Mouse (Mus musculus) T-helper 17 cell (primary cell): ENCODE data around the gene Tspan14.

Source experiments
- in situ Hi-C, 2 experiments: fragments of 300-600 bp; cut with MboI, MseI; formaldehyde crosslinking; loops; 1 replicate in 1 of 2; 2 replicates in 1 of 2; pipeline ENCODE4 v1.15.1; 2025; ENCODE audit warnings: high pct_unique_total_duplicates in 2 of 2

The Tspan14 gene

DNA sequence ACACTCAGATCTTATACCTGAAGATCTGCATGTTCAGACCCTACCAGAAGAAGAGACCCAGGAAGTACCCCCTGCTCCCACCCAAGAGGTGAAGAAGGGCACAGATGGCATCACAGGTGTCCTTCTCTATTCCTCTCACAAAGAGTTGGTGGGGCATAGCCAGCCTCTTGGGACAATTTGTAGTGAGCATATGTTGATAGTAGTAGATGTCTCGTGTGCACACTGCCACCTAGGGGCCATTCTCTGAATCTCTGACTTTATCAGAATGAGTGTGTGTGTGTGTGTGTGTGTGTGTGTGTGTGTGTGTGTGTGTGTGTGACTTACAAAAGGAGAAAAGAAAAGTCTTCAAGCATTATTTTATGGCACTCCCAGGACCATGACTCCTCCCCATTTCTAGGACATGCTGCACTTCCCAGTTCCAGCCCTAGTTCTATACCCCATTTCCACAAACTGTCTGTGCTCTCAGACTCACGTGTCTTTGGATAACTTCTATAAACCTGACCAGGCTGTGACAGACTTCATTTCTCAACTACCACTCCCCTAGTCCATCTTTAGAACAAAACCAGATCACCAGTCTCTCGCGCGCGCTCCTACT, 8.6 kb upstream of the Tspan14 start:
- in situ Hi-C loops = loop anchor here in 1 of 2 experiments (5.0 kb wide), 2 partner anchors 57 to 183 kb away; no protein-coding TSS in a partner anchor

DNA sequence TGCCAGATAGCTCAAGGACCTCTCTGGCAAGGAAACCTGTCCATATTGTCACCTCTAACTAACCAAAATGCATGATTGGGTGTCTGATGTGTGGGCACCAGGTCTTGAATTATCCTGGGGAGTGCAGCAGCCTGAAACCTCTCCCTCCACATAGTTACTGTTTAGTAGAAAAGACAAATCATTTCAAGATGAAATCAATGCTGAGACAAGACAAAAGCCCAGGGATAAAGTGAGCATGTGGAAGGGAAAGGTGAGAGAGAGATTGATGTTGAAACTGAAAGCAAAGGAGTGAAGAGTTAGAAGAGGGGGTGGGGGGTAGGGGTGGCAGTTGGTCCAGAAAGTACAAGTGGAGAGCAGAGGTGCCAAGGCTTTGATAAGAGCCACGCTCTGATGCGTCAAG, 1.4 kb upstream of the Tspan14 start:
- in situ Hi-C loops = no loop called here

DNA sequence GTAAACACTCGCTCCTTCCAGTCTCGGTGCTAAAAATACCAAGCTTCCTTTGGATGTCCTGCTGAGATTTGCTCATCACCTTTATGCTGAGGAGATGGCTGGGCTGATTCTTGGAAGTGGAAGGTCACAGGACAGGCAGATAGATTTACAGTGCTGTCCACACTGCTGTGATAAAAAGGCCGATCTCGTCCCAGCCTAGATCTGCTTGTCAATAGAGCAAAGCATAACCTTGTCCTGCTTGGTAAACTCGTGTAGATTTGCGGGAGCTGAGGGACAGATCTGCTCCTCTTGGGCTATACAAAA, 942 bp upstream of the Tspan14 start:
- in situ Hi-C loops = no loop called here

DNA sequence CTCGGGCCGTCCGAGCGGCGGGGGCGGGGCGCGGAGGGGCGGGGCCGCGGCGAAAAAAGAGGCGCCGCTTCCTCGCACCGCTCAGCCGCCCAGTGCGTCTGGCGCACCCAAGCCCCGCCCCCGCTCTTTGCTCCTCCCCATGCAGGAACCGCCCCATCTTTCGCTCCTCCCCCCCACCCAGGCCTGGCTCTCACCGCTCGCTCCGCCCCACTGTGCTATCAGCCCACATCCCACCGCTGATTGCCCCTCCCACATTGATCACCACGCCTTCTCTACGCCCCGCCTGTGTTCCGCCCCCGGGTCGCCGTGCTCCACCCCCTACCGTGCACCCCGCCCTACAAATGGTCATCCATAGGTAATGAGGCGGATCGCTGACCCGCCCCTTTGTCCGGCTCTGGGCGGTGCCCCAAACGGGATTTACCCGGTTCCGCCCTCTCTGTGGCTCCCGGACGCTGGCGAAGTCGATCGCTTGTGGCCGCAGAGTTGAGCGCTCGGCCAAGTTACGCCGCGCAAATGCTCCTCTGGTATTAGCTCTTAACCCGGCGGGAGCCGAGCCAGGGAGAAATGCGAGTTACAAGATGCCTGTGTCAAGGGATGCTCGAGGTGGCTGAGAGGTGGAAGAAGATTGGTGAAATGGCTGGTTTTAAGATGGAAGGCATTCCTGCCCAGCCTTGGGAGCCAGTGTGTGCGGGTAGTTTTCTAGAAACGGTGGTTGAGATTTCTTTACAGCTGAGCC, 423 bp upstream of the Tspan14 start:
- in situ Hi-C loops = no loop called here

DNA sequence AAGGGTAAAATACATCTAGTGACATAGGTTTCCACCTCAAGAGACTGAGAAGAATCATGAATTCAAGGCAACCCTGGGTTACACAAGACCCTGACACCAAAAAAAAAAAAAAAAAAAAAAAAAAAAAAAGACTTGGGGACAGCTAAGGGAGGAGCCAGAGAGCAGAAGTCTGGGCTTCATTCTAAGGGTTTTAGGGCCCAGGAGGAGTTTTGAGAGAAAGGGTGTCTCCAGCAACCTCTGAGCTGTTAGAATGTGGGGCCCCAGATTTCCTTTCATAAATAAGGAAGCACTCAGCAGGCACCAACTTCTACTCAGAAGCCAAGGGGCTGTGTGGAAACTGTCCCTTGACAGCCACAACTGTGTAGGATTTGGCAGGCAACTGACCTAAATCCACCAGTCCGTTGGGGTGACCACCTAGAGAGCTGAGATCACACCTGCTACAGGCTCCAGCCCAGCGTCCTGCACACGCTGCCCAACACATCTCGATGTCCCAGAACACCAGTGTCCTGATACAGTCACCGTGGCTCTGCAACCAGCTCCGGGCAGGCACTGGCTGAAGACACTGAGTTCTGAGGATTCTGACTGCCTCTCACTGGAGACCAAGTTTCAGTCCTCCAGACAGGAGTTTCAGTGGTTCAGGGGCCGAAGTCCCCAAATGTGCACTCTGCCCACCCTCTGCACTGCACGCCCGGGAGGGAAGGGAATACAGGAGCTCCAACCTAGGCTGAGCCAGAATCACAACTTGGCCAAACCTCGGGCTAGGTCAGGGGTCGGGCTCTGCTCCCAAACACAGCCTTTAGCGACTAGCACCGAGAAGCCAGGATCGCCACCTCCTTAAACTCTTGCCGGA, 875 bp downstream of the Tspan14 start:
- in situ Hi-C loops = no loop called here

DNA sequence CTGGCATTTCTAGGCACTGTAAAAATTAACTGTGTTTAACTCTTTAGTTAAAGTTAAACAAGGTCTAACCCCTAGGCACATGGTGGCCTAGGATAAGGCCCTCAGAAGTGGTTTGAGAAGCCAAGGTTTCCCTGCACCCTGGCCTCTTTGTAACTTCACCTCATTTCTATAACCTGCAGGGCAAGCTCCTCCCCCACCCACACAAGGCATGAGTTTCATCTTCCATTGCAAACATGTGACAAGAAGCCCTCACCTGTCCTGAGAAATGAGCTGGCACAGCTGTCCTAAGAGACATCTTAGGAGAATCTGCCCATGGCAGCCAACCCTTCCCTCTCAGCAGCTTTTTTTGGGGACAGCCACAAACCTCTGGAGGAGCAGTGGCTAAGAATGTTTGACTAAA, 1.7 kb downstream of the Tspan14 start:
- in situ Hi-C loops = no loop called here

DNA sequence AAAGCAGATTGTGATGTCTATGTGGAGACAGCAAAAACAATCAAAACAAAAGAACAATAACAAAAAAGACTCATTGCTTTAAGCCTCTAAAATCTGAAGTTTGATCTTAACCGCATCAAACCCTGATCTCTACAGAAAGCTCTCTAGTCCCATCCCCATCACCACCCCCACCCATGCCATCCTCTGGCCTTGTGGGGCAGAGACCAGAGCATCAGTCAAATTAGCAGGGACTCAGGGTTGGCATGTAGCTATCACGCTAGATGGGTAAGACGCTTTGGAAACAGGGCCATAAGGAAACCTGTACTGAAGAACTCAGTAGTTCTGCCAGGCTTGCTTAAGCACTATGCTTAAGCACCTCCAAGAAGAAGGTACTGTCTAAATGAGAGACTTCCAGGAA, 2.4 kb downstream of the Tspan14 start:
- in situ Hi-C loops = no loop called here

DNA sequence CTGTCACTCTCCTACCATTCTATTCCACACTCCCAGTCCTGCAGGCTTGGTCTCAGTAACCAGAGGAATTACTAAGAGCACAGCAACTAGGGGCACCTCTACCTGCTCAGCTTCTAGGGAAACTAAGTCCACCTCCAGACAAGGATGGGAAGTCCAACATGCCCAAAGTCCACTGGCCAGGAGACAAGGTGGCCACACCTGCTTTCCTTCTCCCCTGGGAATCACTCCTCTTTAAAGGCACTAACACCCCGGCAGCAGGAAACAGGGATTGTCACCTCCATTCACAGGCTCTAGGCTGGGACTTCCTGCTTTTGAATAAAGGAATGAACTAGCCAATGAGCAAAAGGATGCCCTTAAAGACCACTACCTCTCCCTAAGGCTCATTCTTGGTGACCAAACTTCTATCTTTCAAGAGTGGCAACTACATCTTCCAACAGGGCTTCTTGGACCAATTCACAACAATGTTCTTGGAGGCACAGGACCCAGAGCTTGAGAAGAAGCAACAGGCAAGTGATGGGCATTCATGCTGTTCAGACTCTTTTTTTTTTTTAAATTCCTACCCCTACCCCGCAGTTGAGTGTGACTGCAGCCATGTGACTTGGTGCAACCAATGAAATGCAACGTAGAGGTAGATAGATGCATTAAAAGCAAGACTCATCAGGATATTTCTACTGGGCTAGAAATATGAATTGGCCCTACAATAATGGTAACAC, 3.0 kb downstream of the Tspan14 start:
- in situ Hi-C loops = no loop called here

DNA sequence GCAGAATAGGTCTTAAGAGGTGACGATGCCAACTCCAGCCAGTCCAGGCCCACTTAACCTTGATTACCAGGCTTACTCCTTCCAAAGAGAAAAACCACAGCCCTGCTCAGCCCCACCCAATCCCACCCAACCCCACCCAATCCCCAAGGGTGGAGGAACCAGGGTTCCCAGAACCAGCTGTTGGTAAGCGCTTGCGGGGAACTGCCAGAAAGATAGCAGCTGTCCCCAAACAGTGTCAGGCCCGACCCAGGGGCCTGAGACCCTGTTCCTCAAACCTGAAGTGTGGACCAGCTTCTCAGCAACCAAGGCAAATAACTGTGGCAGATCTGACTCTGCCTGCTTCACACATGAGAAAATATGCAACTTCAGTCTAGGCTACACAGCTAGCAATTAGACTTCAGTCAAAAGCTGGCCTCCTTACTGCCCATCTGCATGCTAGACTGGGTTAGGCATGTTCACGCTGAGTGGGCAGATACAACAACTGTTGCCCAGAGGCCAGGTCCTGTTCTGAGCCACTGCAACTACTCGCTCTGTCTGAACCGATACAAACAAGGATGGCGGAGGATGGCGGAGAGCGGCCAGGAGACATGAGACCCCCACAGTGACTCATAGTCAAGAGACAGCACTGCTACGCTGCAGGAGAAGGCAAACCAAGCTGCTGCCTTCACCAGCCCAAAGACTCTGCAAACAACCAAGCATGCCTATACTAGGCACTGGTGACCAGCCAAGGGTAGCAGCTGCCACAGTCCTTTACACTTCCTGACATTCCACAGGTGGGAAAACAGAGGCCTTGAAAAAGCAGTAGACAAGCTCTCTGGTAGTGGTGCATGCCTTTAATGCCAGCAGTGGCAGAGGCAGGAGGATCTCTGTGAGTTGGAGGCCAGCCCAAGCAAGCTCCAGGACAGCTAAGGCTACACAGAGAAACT, 4.0 kb downstream of the Tspan14 start:
- in situ Hi-C loops = no loop called here

DNA sequence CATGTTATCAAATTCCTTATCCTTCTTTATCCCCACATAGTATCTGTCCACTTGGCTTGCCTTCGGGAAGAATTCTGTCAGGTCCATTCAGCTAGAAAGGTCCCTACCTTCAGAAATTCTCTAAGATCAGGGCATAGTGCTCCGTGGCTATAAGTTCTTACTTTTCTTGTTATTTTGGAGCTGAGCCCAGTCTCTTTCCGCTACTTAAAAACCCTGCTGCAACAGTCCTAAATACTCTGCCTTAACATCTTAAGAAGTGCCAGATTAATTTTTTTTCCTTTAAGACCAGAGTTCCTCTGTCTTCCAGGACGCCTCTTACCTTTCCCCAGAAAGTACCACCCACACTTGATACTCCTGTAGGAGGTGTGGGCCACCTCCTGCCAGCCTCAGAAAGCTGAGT, 6.4 kb downstream of the Tspan14 start:
- in situ Hi-C loops = no loop called here

DNA sequence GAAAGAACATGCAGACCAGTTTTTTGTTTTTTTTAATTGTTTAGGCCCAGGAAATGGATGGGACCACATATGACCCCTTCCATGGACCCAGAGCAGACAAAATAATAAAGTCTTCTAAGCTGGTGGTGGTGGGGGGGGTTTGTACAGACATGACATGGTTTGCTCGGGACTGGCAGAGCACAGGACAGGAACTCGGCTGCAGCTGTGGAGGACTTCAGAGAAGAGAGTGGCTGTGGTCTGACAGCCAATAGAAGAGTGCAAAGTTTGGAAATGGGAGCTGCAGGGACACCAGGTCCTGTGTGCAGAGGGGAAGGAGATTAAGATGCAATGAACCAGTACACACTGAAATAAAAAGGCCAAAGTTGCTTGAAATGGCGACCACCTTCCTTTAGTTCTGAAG, 7.0 kb downstream of the Tspan14 start:
- in situ Hi-C loops = no loop called here

DNA sequence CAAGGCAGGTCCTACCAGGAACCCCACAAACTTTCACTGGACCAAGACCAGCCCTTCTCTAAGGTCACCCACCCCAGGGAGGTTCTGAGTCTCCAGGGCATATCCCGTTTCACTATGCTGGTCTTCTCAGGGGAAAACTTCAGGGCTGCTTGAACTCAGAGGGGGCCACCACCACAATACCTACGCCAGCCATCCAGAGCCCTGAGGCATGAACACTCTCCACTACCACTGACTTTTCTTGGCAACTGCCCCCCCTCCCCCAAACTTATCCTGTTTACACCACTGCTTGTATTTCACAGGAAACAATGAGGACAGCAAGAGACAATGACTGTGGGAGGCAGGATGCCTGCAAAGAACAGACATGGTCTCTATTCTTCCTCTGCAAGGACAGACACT, 7.6 kb downstream of the Tspan14 start:
- in situ Hi-C loops = no loop called here

DNA sequence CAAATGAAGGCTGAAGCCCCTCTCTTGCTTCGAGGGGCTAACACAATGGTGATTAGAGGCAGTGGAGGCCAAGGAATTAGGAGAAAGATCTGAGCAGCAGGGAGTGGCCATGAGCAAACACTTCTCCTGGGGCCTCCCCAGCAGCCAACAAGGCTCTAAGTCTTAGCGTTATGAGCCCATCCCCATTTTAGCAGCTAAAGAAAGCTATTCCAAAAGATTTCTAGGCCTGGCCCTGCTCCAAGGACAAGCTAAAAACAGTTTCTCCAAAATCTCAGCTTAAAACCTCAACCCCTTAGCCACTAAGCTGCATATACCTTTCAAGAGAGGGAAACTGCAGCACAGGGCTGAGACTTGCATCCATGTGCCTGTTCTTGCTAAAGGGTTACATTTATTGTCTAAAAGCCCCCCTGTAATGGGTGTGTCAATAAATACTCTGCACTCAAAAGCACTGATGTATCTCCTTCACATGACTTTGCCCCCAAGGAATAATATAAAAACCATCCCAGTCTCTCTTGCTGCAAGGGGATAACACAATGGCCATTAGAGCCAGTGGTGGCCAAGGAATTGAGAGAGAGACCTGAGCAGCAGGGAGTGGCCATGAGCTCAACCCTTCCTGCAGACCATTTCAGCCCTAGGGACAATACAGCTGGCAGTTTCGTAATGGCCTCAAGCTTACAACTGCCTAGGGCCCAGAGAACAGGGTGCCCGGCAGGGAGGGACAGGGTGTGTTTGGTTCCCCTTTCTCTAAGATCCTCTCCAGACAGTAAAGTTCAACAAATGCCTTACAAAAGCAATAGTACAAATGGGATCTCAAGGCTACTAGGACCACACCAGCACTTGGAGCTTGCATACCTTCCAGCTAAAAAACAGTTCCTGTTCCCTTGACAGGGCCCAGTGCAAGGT, 8.3 kb downstream of the Tspan14 start:
- in situ Hi-C loops = no loop called here

DNA sequence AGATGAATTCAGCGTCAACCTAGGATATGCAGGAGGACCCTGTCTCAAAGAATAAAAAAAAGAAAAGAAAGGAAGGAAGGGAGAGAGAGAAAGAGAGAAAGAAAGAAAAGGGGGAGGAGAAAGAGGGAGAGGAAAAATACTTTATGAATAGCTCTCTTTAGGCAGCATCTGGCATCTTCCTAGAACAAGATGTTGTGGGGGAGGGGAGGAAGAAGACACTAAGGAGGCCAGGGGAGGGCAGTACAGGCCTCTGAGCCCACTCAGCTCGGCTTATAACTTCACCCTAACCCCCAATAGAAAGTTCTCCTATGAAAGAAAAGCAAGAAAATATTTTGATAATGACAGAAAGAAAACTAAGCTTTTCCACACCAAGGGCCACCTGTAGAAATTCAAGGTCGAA, 9.0 kb downstream of the Tspan14 start:
- in situ Hi-C loops = no loop called here

DNA sequence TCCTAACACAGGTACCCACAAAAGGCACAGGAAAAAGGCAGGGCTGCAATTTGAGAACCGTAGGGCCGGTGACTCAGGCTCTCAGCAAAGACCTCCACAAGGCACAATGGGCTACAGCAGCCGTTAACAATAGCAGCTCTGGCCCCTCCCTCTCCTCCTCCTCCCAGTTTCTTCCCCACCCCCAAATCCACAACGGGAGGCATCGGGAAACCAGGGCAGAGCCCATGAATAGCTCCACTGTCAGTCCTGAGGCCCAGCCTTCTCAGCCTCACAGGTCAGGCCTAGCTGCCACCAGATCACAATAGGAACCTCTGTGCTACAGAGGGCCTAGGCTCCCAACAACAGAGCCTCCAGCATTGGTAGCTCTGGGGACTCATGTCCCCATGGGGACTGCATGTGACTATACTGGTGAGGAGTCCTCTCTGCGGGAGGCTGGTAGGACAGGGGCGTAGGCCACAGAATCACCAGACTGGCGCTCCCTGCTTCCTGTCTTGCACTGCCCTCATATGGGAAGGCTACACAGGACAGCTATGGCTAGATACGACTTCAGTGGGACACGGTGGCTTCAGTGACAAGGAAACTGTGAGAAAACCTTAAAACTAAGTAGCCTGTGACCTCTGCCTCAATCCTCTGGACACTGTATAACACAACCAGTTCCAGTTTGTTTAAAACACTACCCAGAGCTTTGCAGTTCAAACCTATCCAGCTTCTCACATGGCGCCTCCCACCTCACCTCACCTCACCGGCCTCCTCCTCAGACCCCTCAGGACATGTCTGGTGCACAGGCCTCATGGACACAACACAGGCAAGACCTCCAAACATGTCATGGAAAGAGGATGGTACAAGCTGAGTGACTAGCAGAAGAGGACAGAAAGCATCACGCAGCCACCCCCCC, 10.1 kb downstream of the Tspan14 start:
- in situ Hi-C loops = no loop called here

DNA sequence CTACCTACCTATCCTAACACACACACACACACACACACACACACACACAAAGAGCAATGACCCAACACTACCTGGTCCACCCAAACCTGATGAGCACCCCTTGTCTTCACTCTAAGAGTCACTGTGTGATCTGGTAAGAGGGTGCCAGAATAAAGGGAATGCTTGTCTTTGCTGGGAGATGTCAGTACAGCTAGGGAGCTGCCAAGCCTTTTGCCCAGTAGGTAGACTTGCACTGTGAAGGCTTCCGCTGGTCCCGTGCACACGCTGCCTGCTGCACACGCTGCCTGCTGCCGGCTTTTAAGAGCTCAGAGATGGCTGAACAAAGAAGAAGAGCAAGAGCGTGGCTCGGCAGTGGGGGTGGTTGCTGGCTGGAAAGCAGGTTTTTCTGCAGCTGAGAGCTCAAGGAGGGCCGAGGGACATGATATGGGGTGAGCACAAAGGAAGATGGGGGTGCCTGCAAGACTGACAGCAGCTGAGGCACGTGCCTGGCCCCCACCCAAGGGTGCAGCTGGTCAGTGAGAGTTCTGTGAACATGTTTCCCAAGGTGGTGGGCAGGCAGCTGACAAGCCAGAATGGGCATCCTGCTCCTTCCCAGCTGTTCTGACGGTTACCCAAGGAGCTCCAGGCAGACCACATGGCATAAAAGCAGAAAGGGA, 10.9 kb downstream of the Tspan14 start:
- in situ Hi-C loops = no loop called here

DNA sequence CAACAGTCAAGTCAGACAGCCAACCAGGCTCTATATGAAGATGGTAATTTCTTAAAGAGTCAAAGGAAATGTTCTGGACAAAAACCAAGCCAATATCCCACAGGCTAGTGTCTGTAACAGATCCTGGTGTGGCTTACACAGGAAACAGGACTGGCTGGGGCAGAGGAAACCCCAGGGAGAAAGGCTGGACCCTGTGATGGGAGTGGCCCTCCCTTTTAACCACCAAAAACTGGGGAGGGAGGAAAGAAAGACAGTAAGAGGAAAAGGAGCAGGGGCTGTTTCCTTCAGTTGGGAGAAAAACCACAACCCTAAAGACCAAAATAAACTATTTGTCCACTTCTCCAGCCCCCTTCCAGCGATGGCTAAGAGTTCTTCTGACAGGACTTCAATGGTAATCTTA, 11.5 kb downstream of the Tspan14 start:
- in situ Hi-C loops = no loop called here

DNA sequence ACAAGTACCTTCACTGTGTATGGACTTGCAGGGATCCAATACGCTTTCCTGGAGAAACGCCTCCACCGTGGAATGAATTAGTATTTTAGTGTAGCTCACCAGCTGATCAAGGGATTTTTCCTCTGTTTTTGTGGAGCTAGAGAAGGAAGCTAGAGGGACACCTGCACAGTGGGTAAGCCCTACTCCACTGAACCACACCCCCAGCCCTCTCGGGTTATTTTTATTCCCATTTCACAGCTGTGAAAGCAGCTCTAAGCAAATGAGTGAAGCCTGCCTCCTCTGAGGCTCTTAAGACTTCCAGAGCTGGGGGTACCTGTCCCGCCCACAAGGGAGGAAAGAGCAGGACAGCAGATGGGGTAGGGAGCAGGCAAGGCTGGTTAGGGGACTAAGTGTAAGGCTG, 13.2 kb downstream of the Tspan14 start:
- in situ Hi-C loops = no loop called here

DNA sequence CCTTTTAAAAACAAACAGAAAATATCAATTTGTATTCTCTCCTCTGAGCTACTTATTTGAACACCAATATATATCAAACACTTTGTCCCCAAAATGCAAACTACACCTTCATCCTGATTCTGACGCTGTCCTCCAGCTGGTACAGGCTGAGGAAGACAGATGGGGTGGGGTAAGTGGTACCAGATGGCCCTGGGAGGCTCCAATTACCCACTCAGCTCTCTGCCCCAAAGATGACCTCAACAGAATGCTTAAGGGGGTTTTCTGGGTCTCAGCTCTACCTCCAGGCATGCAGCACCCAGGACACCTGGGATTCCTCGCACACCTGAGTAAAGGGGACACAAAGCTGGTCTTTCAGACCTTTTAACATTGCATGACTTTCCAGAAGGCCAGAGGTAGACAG, 13.9 kb downstream of the Tspan14 start:
- in situ Hi-C loops = no loop called here
